Mouse (Mus musculus) stomach, postnatal 0 days (tissue): ENCODE measurements around the gene Ccdc9. TPM values are rescaled to one million over a fixed set of nuclear protein-coding genes. Genes with fewer than 3 reads are reported as not detected.

Source experiments
- ATAC-seq: fragments of 200-750 bp; cut with Nextera tagmentation; 2 replicates; pipeline ENCODE4 v1.8.0; 2017; ENCODE audit not compliant: low FRiP score, low TSS enrichment
- DNase-seq: peaks from one replicate; pipeline ENCODE4 v3.0.0-alpha.2; 2016; ENCODE audit warnings: low spot score
- H3K27ac ChIP-seq: fragments of 300-500 bp; sonication (generic); replicated peaks from 2 replicates; pipeline ENCODE4 v1.5.1; 2014; ENCODE audit warnings: mild to moderate bottlenecking, control low read depth
- H3K27me3 ChIP-seq: fragments of 300-500 bp; sonication (generic); 2 replicates; pipeline ENCODE4 v1.6.1; 2014; ENCODE audit warnings: low read length; ENCODE audit not compliant: control insufficient read depth, insufficient read depth
- H3K36me3 ChIP-seq: fragments of 300-500 bp; sonication (generic); 2 replicates; pipeline ENCODE4 v1.6.1; 2014; ENCODE audit warnings: low read length, mixed read lengths; ENCODE audit not compliant: control insufficient read depth, insufficient read depth
- H3K4me1 ChIP-seq: fragments of 300-500 bp; sonication (generic); replicated peaks from 2 replicates; pipeline ENCODE4 v1.6.1; 2014; ENCODE audit warnings: antibody characterized with exemption; ENCODE audit not compliant: control insufficient read depth, insufficient read depth
- H3K4me2 ChIP-seq: fragments of 300-500 bp; sonication (generic); replicated peaks from 2 replicates; pipeline ENCODE4 v1.6.1; 2014; ENCODE audit warnings: low read depth, mild to moderate bottlenecking, control low read depth, moderate library complexity
- H3K4me3 ChIP-seq: fragments of 300-500 bp; sonication (generic); 2 replicates; pipeline ENCODE4 v1.5.1; 2014; ENCODE audit warnings: low read depth, low read length, control low read depth
- H3K9ac ChIP-seq: fragments of 300-500 bp; sonication (generic); 2 replicates; pipeline ENCODE4 v1.6.1; 2014; ENCODE audit warnings: mild to moderate bottlenecking, low read length, control low read depth, mixed read lengths
- H3K9me3 ChIP-seq: fragments of 300-500 bp; sonication (generic); 2 replicates; pipeline ENCODE4 v1.6.1; 2016; ENCODE audit warnings: low read length; ENCODE audit not compliant: control insufficient read depth
- CTCF ChIP-seq: IDR thresholded peaks from 2 replicates; pipeline ENCODE4 v1.5.1; 2016; ENCODE audit warnings: antibody characterized with exemption, low read depth, mild to moderate bottlenecking, moderate library complexity
- EP300 ChIP-seq: optimal IDR thresholded peaks from 2 replicates; pipeline ENCODE3; 2016; ENCODE audit warnings: antibody characterized with exemption
- WGBS: fragments of 180-500 bp; shearing (Covaris S2); extraction: QIAGEN DNeasy Blood & Tissue Kit; methylation state at CpG from one replicate; pipeline ENCODE4 v1.1.7; 2014; 5-methylcytosine and 5-hydroxymethylcytosine counted together
- polyA plus RNA-seq: library from polyadenylated mRNA; unstranded; fragments of >200 nt; fragmentation: Nextera tagmentation; extraction: Ambion mirVana; gene quantifications from 2 replicates; pipeline ENCODE4 v1.2.1, GENCODE M21; 2015

The Ccdc9 gene
- polyA plus RNA-seq, 1 experiment from 2014 or later: 11.5 TPM

- Histone ChIP-seq H3K27ac (no peak overlapping the region), H3K4me3 (no peak overlapping the region), H3K9me3 (no peaks in the 10 kb centered on the region), H3K4me2 (no peak overlapping the region), H3K9ac (no peak overlapping the region), H3K27me3 (no peaks in the 10 kb centered on the region), H3K4me1 (no peaks in the 10 kb centered on the region), H3K36me3 (no peaks in the 10 kb centered on the region)
- DNase-seq (no peak), ATAC-seq (no peak)
- no peak for TF ChIP-seq CTCF
- 55% methylated on average over 2 of the region's 4 CpGs for WGBS
Observed at GRCm38 (mm10) chr7:16245958-16246357, 40.6 kb downstream of the Ccdc9 start.

DNA sequence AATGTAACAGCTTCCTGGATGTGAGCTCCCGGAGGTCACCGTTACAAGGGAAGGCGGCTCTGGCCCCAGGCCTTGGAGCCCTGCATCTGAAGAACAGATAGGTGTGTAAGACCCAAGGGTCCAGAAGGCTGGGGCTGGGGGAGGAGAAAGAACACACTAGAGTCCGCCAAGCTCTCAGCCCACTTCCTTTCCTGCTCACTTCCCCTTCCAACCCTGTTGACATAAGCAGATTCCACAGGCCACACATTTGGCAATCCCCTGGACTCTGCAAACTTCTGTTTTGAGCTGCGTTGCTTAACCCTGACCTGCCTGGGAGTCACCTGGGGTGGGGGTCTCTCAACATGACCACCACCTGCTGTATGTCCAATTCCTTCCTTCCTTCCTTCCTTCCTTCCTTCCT, 42.5 kb downstream of the Ccdc9 start, which contains the start of gene C5ar2:
C5ar2 (minus strand) TSS at position 88 of the 400 bp plus-strand sequence.
- Histone ChIP-seq H3K4me1 (no peaks in the 10 kb centered on the region), H3K9ac (no peak within 1 kb of the TSS), H3K27ac (peak within 1 kb of the TSS; percentile 18; the same call in 1 of the 2 replicates), H3K4me3 (no peak within 1 kb of the TSS), H3K4me2 (no peak within 1 kb of the TSS), H3K27me3 (no peaks in the 10 kb centered on the region), H3K36me3 (no peaks in the 10 kb centered on the region), H3K9me3 (no peaks in the 10 kb centered on the region)
- ATAC-seq (0 out of 2 replicates have a peak, but pooled peaks have one; percentile 46), DNase-seq (no peak)
- WGBS: 38% methylated on average over 5 of the region's 5 CpGs
- no peak for TF ChIP-seq EP300
- TF ChIP-seq CTCF: no peak

- no peaks in the 10 kb centered on the region for H3K9me3 ChIP-seq
- no peak for DNase-seq
- H3K36me3 ChIP-seq: no peaks in the 10 kb centered on the region
- TF ChIP-seq CTCF (no peak), EP300 (no peak)
- WGBS: 81% methylated on average over 6 of the region's 6 CpGs
- ATAC-seq: no peak
- H3K4me2 ChIP-seq: no peak overlapping the region
- H3K4me3 ChIP-seq: no peak overlapping the region
- no peak overlapping the region for H3K27ac ChIP-seq
- H3K27me3 ChIP-seq: no peaks in the 10 kb centered on the region
- H3K9ac ChIP-seq: no peak overlapping the region
- no peaks in the 10 kb centered on the region for H3K4me1 ChIP-seq
Observed at GRCm38 (mm10) chr7:16242198-16242597, 44.4 kb downstream of the Ccdc9 start.

DNA sequence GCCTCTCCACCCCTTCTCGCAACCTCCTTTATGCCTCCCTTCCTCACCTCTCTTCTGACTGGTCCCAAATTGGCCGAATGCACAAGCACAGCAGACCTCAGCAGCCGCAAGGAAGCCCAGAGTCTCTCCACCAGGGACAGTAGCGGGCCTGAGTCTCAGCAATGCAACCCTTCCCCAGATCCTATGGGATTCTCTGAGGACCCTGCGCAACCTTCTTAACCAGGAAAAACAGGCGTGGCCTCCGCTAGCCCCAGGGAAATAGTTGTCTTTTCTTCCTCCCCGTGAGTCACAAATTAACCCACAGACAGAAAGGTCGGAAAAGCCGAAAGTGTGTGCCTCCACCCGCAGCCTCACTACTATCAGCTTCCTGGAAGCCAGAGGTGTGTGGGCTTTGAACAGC, 44.8 kb downstream of the Ccdc9 start:
- Histone ChIP-seq H3K27ac (no peak overlapping the region), H3K27me3 (no peaks in the 10 kb centered on the region), H3K36me3 (no peaks in the 10 kb centered on the region), H3K9me3 (no peaks in the 10 kb centered on the region), H3K4me2 (no peak overlapping the region), H3K9ac (no peak overlapping the region), H3K4me1 (no peaks in the 10 kb centered on the region), H3K4me3 (no peak overlapping the region)
- DNase-seq (no peak), ATAC-seq (no peak)
- WGBS: 52% methylated on average over 11 of the region's 11 CpGs
- TF ChIP-seq CTCF (peak; percentile 36), EP300 (no peak)

- no peak for DNase-seq
Observed at GRCm38 (mm10) chr7:16240978-16241303, 45.7 kb downstream of the Ccdc9 start.

GRCm38 (mm10) chr7:16240281-16240977, 46.2 kb downstream of the Ccdc9 start:
- TF ChIP-seq EP300: no peak
- TF ChIP-seq CTCF: no peak
- no peaks in the 10 kb centered on the region for H3K36me3 ChIP-seq
- no peaks in the 10 kb centered on the region for H3K9me3 ChIP-seq
- ATAC-seq (no peak), DNase-seq (no peak)
- H3K9ac ChIP-seq: no peak overlapping the region
- H3K4me2 ChIP-seq: no peak overlapping the region
- no peak overlapping the region for H3K4me3 ChIP-seq
- no peaks in the 10 kb centered on the region for H3K4me1 ChIP-seq
- no peaks in the 10 kb centered on the region for H3K27me3 ChIP-seq
- WGBS: 64% methylated on average over 7 of the region's 7 CpGs
- no peak overlapping the region for H3K27ac ChIP-seq

More at GRCm38 (mm10) chr7:16240978-16241303, 45.7 kb downstream of the Ccdc9 start:
- H3K36me3 ChIP-seq: no peaks in the 10 kb centered on the region
- TF ChIP-seq CTCF: peak; percentile 8; the same call in 1 of the 2 replicates
- TF ChIP-seq EP300: no peak
- H3K9me3 ChIP-seq: no peaks in the 10 kb centered on the region
- 93% methylated on average over 1 of the region's 1 CpGs for WGBS
- no peaks in the 10 kb centered on the region for H3K27me3 ChIP-seq
- no peak for ATAC-seq
- no peak overlapping the region for H3K9ac ChIP-seq
- H3K27ac ChIP-seq: no peak overlapping the region
- no peak overlapping the region for H3K4me3 ChIP-seq
- H3K4me1 ChIP-seq: no peaks in the 10 kb centered on the region
- H3K4me2 ChIP-seq: no peak overlapping the region
